22 mouse cellular contexts compared by ENCODE assay signal in genomic region chr5:74571767-74572166, GRCm38 (mm10).
"Had no signal": no experiment of that assay in that cellular context is flagged by ENCODE, and none has a peak within 500 bp of the region (broad histone marks: within the 10 kb centered on the region; RNA-seq: fewer than 3 reads in every experiment).

No protein-coding gene starts in this region.

- H3K9ac ChIP-seq: limb, embryonic 15.5 days; liver, embryonic 12.5 days; liver, embryonic 14.5 days; lung, embryonic 15.5 days; midbrain, embryonic 13.5 days; neural tube, embryonic 13.5 days; neural tube, embryonic 15.5 days; stomach, embryonic 15.5 days had no signal

- H3K4me2 ChIP-seq: limb, embryonic 15.5 days; liver, embryonic 12.5 days; lung, embryonic 15.5 days; midbrain, embryonic 11.5 days; midbrain, embryonic 13.5 days; neural tube, embryonic 13.5 days; neural tube, embryonic 15.5 days; stomach, embryonic 15.5 days had no signal

- H3K27ac ChIP-seq: limb, embryonic 15.5 days; liver, embryonic 12.5 days; liver, embryonic 14.5 days; lung, embryonic 15.5 days; macrophage; midbrain, embryonic 13.5 days; neural tube, embryonic 13.5 days; neural tube, embryonic 15.5 days; stomach, embryonic 15.5 days; stomach, postnatal 0 days had no signal

- H3K27me3 ChIP-seq: limb, embryonic 15.5 days; liver, embryonic 12.5 days; lung, embryonic 15.5 days; megakaryocyte, embryonic 14.5 days; midbrain, embryonic 13.5 days; neural tube, embryonic 13.5 days; neural tube, embryonic 15.5 days; stomach, embryonic 15.5 days had no signal

- H3K9me3 ChIP-seq: limb, embryonic 15.5 days; liver, embryonic 12.5 days; lung, embryonic 15.5 days; megakaryocyte, embryonic 14.5 days; midbrain, embryonic 13.5 days; neural tube, embryonic 13.5 days; neural tube, embryonic 15.5 days; stomach, embryonic 15.5 days had no signal

- DNase-seq: retina, postnatal 1 day; right cerebral cortex, adult 18-20 months; right cerebral cortex, postnatal 25 days; right cerebral cortex, postnatal 4 days; spleen, adult 18-20 months; thymus, adult 18-20 months; thymus, postnatal 14 days; thymus, postnatal 36 days had no signal

- H3K4me3 ChIP-seq: limb, embryonic 15.5 days; liver, embryonic 12.5 days; lung, embryonic 15.5 days; megakaryocyte, embryonic 14.5 days; midbrain, embryonic 13.5 days; myocyte; neural tube, embryonic 13.5 days; neural tube, embryonic 15.5 days; stomach, embryonic 15.5 days had no signal

- ATAC-seq: liver, embryonic 12.5 days; midbrain, embryonic 13.5 days; midbrain, embryonic 16.5 days had no signal

- H3K4me1 ChIP-seq: limb, embryonic 15.5 days; liver, embryonic 12.5 days; lung, embryonic 15.5 days; midbrain, embryonic 13.5 days; neural tube, embryonic 13.5 days; neural tube, embryonic 15.5 days; stomach, embryonic 15.5 days had no signal
